Mouse (Mus musculus) kidney, adult 2 months (tissue): ENCODE measurements around the gene Trmt10a. TPM values are rescaled to one million over a fixed set of nuclear protein-coding genes. Genes with fewer than 3 reads are reported as not detected.

Source experiments
- DNase-seq: peaks from one replicate; pipeline ENCODE4 v3.0.0; 2021
- H3K27ac ChIP-seq: fragments of 200-500 bp; 2 replicates; pipeline ENCODE4 v1.5.1; 2012; ENCODE audit warnings: low read depth, low read length, control low read depth, inconsistent platforms; ENCODE audit not compliant: insufficient read depth
- H3K27me3 ChIP-seq: fragments of 200-500 bp; replicated peaks from 2 replicates; pipeline ENCODE4 v1.6.1; 2012; ENCODE audit warnings: mild to moderate bottlenecking, moderate library complexity, low read length, inconsistent platforms; ENCODE audit not compliant: control insufficient read depth, insufficient read depth
- H3K36me3 ChIP-seq: fragments of 200-500 bp; 2 replicates; pipeline ENCODE4 v1.6.1; 2012; ENCODE audit warnings: mild to moderate bottlenecking, moderate library complexity, low read length, inconsistent platforms; ENCODE audit not compliant: control insufficient read depth, insufficient read depth
- H3K4me1 ChIP-seq: fragments of 200-500 bp; 2 replicates; pipeline ENCODE4 v1.6.1; 2011; ENCODE audit warnings: low read length; ENCODE audit not compliant: control insufficient read depth, insufficient read depth
- H3K4me3 ChIP-seq: fragments of 200-500 bp; 2 replicates; pipeline ENCODE4 v1.5.1; 2011; ENCODE audit warnings: mild to moderate bottlenecking, low read depth, low read length, control low read depth; ENCODE audit not compliant: insufficient read depth
- CTCF ChIP-seq: fragments of 200-500 bp; conservative IDR thresholded peaks from 2 replicates; pipeline ENCODE4 v1.5.1; 2011; ENCODE audit warnings: low read depth, mild to moderate bottlenecking, control low read depth, low read length, moderate library complexity, mixed read lengths; ENCODE audit not compliant: insufficient read depth, insufficient read length
- POLR2A ChIP-seq: fragments of 200-500 bp; IDR thresholded peaks from one replicate; pipeline ENCODE4 v1.6.1; 2011; ENCODE audit warnings: low read depth, low read length, control low read depth
- WGBS: fragments of 180-500 bp; shearing (Covaris S2); methylation state at CpG from one replicate; pipeline ENCODE4 v1.1.7; 2018; 5-methylcytosine and 5-hydroxymethylcytosine counted together
- polyA plus RNA-seq: library from polyadenylated mRNA; depleted of rRNA; stranded (reverse); fragments of >200 nt; gene quantifications from 2 replicates; pipeline ENCODE4 v1.2.3, GENCODE M21; 2012; rRNA removed

Trmt10a gene
- polyA plus RNA-seq: 1.5 and 2.0 TPM in 2 replicates

DNA sequence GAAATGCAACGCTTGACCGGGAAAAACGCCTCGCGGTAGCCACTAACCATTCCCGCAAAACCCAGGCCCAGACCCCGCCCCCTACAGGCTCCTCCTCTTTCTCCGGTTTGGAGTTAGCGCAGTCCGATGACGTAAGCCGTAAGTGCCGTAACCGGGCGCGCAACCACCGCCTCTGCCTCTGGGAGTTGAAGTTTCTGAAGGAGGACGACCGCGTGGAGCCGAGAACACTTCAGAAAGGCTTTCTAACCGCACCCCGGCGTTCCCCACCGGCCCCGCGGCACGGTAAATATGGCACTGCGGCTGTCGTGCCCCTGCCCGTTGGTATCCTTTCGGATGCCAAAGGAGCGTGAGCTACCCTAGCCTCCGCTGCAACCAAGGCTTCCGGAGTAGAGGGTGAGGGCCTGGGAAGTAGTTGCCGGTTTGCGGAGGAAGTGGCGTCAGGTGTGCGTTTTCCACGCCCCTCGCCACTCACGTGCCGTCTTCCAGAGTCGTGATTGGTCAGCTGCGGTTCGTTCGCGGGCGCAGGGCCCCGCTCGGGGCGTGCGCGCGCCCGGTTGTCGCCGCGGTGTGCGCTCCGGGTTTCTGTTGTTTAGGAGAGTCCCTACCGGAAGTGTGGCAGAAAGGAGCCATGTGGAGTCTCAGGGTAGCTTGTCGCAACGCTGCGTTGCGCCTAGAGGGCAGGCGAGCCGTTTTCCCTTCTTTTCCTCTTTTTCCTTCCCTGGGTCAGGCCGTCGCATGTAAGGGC is at the start of gene Trmt10a:
TSS of gene Trmt10a (plus strand) at position 134 of the 745 bp plus-strand sequence.
- DNase-seq: peak; percentile 99
- TF ChIP-seq CTCF (0 out of 2 replicates have a peak, but pooled peaks have one; percentile 8), POLR2A (peak; percentile 23)
- WGBS: under 1% methylated on average over 70 of the region's 70 CpGs

GRCm38 (mm10) chr3:138095301-138095700 is 47.9 kb upstream of the Trmt10a start:
- H3K36me3 ChIP-seq: no peaks in the 10 kb centered on the region
- no peak overlapping the region for H3K4me3 ChIP-seq
- DNase-seq: no peak
- no peaks in the 10 kb centered on the region for H3K4me1 ChIP-seq
- H3K27me3 ChIP-seq: no peaks in the 10 kb centered on the region
- TF ChIP-seq CTCF (no peak), POLR2A (no peak)
- H3K27ac ChIP-seq: no peak overlapping the region
- WGBS: 76% methylated on average over 3 of the region's 3 CpGs

More for the DNA sequence above, at the start of gene Trmt10a:
- peak within 1 kb of the TSS; percentile 88 for H3K4me3 ChIP-seq
- peak within 1 kb of the TSS; percentile 95 for H3K27ac ChIP-seq
- no peaks in the 10 kb centered on the region for H3K36me3 ChIP-seq
- peaks cover 3% of the 10 kb centered on the region; the same call in 1 of the 2 replicates for H3K4me1 ChIP-seq
- no peaks in the 10 kb centered on the region for H3K27me3 ChIP-seq

DNA sequence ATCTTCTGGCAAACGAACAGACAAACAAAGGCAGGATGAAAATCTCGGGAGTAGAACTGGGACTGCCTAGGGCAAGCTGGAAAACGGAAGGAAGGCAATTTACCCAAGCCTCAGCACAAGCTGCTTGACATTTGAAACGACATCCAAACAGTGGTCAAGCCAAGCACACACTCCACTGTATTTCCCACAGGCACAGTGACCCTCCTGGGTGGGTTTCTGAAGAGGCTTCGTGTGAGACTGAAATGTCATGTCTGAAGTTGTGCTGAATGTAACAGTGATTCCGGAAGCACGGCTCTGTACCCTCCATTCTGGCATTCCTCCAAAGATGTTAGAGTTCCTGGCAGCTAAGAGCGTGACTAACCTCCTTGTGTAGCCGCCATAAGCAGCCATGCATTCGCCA is 47.5 kb upstream of the Trmt10a start:
- H3K4me3 ChIP-seq: no peak overlapping the region

GRCm38 (mm10) chr3:138096263-138097028 is 46.8 kb upstream of the Trmt10a start:
- Histone ChIP-seq H3K27ac (no peak overlapping the region), H3K4me1 (no peaks in the 10 kb centered on the region), H3K36me3 (no peaks in the 10 kb centered on the region), H3K4me3 (no peak overlapping the region), H3K27me3 (no peaks in the 10 kb centered on the region)
- 85% methylated on average over 19 of the region's 19 CpGs for WGBS
- no peak for DNase-seq
- TF ChIP-seq CTCF (no peak), POLR2A (no peak)

More for the DNA sequence above, 47.5 kb upstream of the Trmt10a start:
- H3K27me3 ChIP-seq: no peaks in the 10 kb centered on the region
- DNase-seq: peak; percentile 8
- H3K4me1 ChIP-seq: no peaks in the 10 kb centered on the region
- no peak overlapping the region for H3K27ac ChIP-seq
- TF ChIP-seq POLR2A (no peak), CTCF (no peak)
- H3K36me3 ChIP-seq: no peaks in the 10 kb centered on the region
- 35% methylated on average over 10 of the region's 10 CpGs for WGBS

GRCm38 (mm10) chr3:138097718-138098117 is 45.5 kb upstream of the Trmt10a start:
- Histone ChIP-seq H3K27me3 (no peaks in the 10 kb centered on the region), H3K27ac (no peak overlapping the region), H3K36me3 (no peaks in the 10 kb centered on the region), H3K4me3 (no peak overlapping the region), H3K4me1 (no peaks in the 10 kb centered on the region)
- 86% methylated on average over 1 of the region's 1 CpGs for WGBS
- TF ChIP-seq POLR2A: no peak
- no peak for TF ChIP-seq CTCF
- DNase-seq: no peak

- Histone ChIP-seq H3K4me3 (no peak overlapping the region), H3K4me1 (no peaks in the 10 kb centered on the region), H3K27me3 (no peaks in the 10 kb centered on the region), H3K36me3 (no peaks in the 10 kb centered on the region), H3K27ac (no peak overlapping the region)
- TF ChIP-seq POLR2A (no peak), CTCF (no peak)
- 92% methylated on average over 4 of the region's 4 CpGs for WGBS
- DNase-seq: no peak
Measured at GRCm38 (mm10) chr3:138101936-138102335, 41.3 kb upstream of the Trmt10a start.

GRCm38 (mm10) chr3:138103690-138104089 is 39.6 kb upstream of the Trmt10a start:
- Histone ChIP-seq H3K4me1 (no peaks in the 10 kb centered on the region), H3K36me3 (no peaks in the 10 kb centered on the region), H3K4me3 (no peak overlapping the region), H3K27me3 (no peaks in the 10 kb centered on the region), H3K27ac (no peak overlapping the region)
- 92% methylated on average over 4 of the region's 4 CpGs for WGBS
- no peak for TF ChIP-seq POLR2A
- no peak for TF ChIP-seq CTCF
- DNase-seq: no peak
